Mouse (Mus musculus) heart, postnatal 0 days (tissue): ENCODE data around the gene Cnga3.

Source experiments
- CTCF ChIP-seq: IDR thresholded peaks from 2 replicates; pipeline ENCODE4 v1.5.1; 2016; ENCODE audit warnings: antibody characterized with exemption, control low read depth, low read depth
- EP300 ChIP-seq: IDR thresholded peaks from 2 replicates; pipeline ENCODE4 v1.6.1; 2016; ENCODE audit warnings: antibody characterized with exemption, low read depth

GRCm38 (mm10) chr1:37194607-37195006 lies 19.6 kb upstream of the Cnga3 start:
- TF ChIP-seq CTCF (peak; percentile 34; the same call in 1 of the 2 replicates), EP300 (no peak)
